Mouse (Mus musculus) adipocyte (in vitro differentiated cells): Measurements from ENCODE around the gene Nans.

Source experiments
- DNase-seq: peaks from one replicate; pipeline ENCODE4 v3.0.0-alpha.2; 2016; ENCODE audit warnings: low spot score

Nans gene

GRCm38 (mm10) chr4:46489028-46489925 lies at the start of gene Nans:
Nans (plus strand) TSS chr4:46489248.
- DNase-seq: peak; percentile 90

GRCm38 (mm10) chr4:46442501-46442900 lies 46.5 kb upstream of the Nans start:
- DNase-seq: no peak

GRCm38 (mm10) chr4:46445237-46445945 lies 43.7 kb upstream of the Nans start:
- no peak for DNase-seq

- no peak for DNase-seq
Observed at GRCm38 (mm10) chr4:46447461-46447860, 41.6 kb upstream of the Nans start.

GRCm38 (mm10) chr4:46448886-46449285 lies 40.2 kb upstream of the Nans start:
- no peak for DNase-seq

- no peak for DNase-seq
Observed at GRCm38 (mm10) chr4:46450020-46450518, 39.0 kb upstream of the Nans start.

GRCm38 (mm10) chr4:46450519-46451131 lies 38.4 kb upstream of the Nans start, which contains the start of gene Anp32b:
Anp32b (plus strand) TSS chr4:46450902.
- peak; percentile 80 for DNase-seq

- DNase-seq: peak; percentile 53
Observed at GRCm38 (mm10) chr4:46451240-46451757, 37.7 kb upstream of the Nans start.

GRCm38 (mm10) chr4:46451758-46452480 lies 37.1 kb upstream of the Nans start:
- DNase-seq: peak; percentile 63

- DNase-seq: peak; percentile 63
Observed at GRCm38 (mm10) chr4:46452481-46452850, 36.6 kb upstream of the Nans start.

- no peak for DNase-seq
Observed at GRCm38 (mm10) chr4:46452855-46453719, 36.0 kb upstream of the Nans start.

GRCm38 (mm10) chr4:46454097-46454864 lies 34.8 kb upstream of the Nans start:
- no peak for DNase-seq

- no peak for DNase-seq
Observed at GRCm38 (mm10) chr4:46456762-46457161, 32.3 kb upstream of the Nans start.

- peak; percentile 59 for DNase-seq
Observed at GRCm38 (mm10) chr4:46457186-46457585, 31.9 kb upstream of the Nans start.

- no peak for DNase-seq
Observed at GRCm38 (mm10) chr4:46458411-46458810, 30.6 kb upstream of the Nans start.

- DNase-seq: no peak
Observed at GRCm38 (mm10) chr4:46463130-46463830, 25.8 kb upstream of the Nans start.

GRCm38 (mm10) chr4:46465740-46466139 lies 23.3 kb upstream of the Nans start:
- DNase-seq: no peak

GRCm38 (mm10) chr4:46475101-46475500 lies 13.9 kb upstream of the Nans start:
- no peak for DNase-seq

- no peak for DNase-seq
Observed at GRCm38 (mm10) chr4:46479081-46479480, 10.0 kb upstream of the Nans start.
